Mouse (Mus musculus): ENCODE results near the gene Nars2. TPM values are rescaled to one million over a fixed set of nuclear protein-coding genes. Genes with fewer than 3 reads are reported as not detected.
A peak's percentile ranks its signal among the peaks of the same experiment; 100 is the strongest.

Gene Nars2
- polyA plus RNA-seq, 1 experiment from 2014 or later: 25.7 TPM

- Histone ChIP-seq H3K9ac (ENCODE audit: low read length) (no peak overlapping the region), H3K4me3 (ENCODE audit: low read depth, low read length) (no peak overlapping the region), H3K27me3 (replicated peaks; ENCODE audit: control insufficient read depth, insufficient read depth, low read length) (no peaks in the 10 kb centered on the region), H3K4me1 (ENCODE audit: control insufficient read depth, insufficient read depth, low read length) (no peaks in the 10 kb centered on the region; the same call in 1 of the 2 replicates), H3K27ac (ENCODE audit: low read depth, low read length) (no peak overlapping the region), H3K9me3 (replicated peaks; ENCODE audit: control insufficient read depth, low read length) (no peaks in the 10 kb centered on the region), H3K4me2 (ENCODE audit: low read length) (no peak overlapping the region), H3K36me3 (ENCODE audit: control insufficient read depth, insufficient read depth, low read length) (no peaks in the 10 kb centered on the region)
- 96% methylated on average over 2 of the region's 2 CpGs for WGBS
- no peak for DNase-seq (ENCODE audit: low spot score)
- no peak for ATAC-seq
Measured at GRCm38 (mm10) chr7:96981366-96981765, 30.1 kb downstream of the Nars2 start.

GRCm38 (mm10) chr7:96983660-96984347 is 32.5 kb downstream of the Nars2 start:
- H3K9ac ChIP-seq (ENCODE audit: low read length): no peak overlapping the region
- H3K4me3 ChIP-seq (ENCODE audit: low read depth, low read length): no peak overlapping the region
- no peaks in the 10 kb centered on the region for H3K36me3 ChIP-seq (ENCODE audit: control insufficient read depth, insufficient read depth, low read length)
- peak; percentile 31 for DNase-seq (ENCODE audit: low spot score)
- no peak for ATAC-seq
- H3K4me2 ChIP-seq (ENCODE audit: low read length): no peak overlapping the region
- H3K4me1 ChIP-seq (ENCODE audit: control insufficient read depth, insufficient read depth, low read length): peaks cover 11% of the 10 kb centered on the region
- H3K9me3 ChIP-seq (replicated peaks; ENCODE audit: control insufficient read depth, low read length): no peaks in the 10 kb centered on the region
- no peaks in the 10 kb centered on the region for H3K27me3 ChIP-seq (replicated peaks; ENCODE audit: control insufficient read depth, insufficient read depth, low read length)
- WGBS: 34% methylated on average over 7 of the region's 7 CpGs
- H3K27ac ChIP-seq (ENCODE audit: low read depth, low read length): no peak overlapping the region

- peak; percentile 23 for DNase-seq (ENCODE audit: low spot score)
- no peaks in the 10 kb centered on the region for H3K36me3 ChIP-seq (ENCODE audit: control insufficient read depth, insufficient read depth, low read length)
- WGBS: 59% methylated on average over 8 of the region's 8 CpGs
- peaks cover 11% of the 10 kb centered on the region for H3K4me1 ChIP-seq (ENCODE audit: control insufficient read depth, insufficient read depth, low read length)
- ATAC-seq: no peak
- no peak overlapping the region for H3K9ac ChIP-seq (ENCODE audit: low read length)
- H3K27ac ChIP-seq (ENCODE audit: low read depth, low read length): no peak overlapping the region
- no peaks in the 10 kb centered on the region for H3K9me3 ChIP-seq (replicated peaks; ENCODE audit: control insufficient read depth, low read length)
- H3K4me2 ChIP-seq (ENCODE audit: low read length): no peak overlapping the region
- no peak overlapping the region for H3K4me3 ChIP-seq (ENCODE audit: low read depth, low read length)
- H3K27me3 ChIP-seq (replicated peaks; ENCODE audit: control insufficient read depth, insufficient read depth, low read length): no peaks in the 10 kb centered on the region
Measured at GRCm38 (mm10) chr7:96985798-96986197, 34.5 kb downstream of the Nars2 start.

- peak; percentile 74 for ATAC-seq
- Histone ChIP-seq H3K36me3 (ENCODE audit: control insufficient read depth, insufficient read depth, low read length) (no peaks in the 10 kb centered on the region), H3K4me1 (ENCODE audit: control insufficient read depth, insufficient read depth, low read length) (peaks cover 11% of the 10 kb centered on the region), H3K27me3 (replicated peaks; ENCODE audit: control insufficient read depth, insufficient read depth, low read length) (no peaks in the 10 kb centered on the region), H3K4me3 (ENCODE audit: low read depth, low read length) (no peak overlapping the region), H3K27ac (ENCODE audit: low read depth, low read length) (no peak overlapping the region), H3K9ac (ENCODE audit: low read length) (no peak overlapping the region), H3K4me2 (ENCODE audit: low read length) (no peak overlapping the region), H3K9me3 (replicated peaks; ENCODE audit: control insufficient read depth, low read length) (no peaks in the 10 kb centered on the region)
- 21% methylated on average over 9 of the region's 9 CpGs for WGBS
- peak; percentile 81 for DNase-seq (ENCODE audit: low spot score)
Measured at GRCm38 (mm10) chr7:96986795-96987445, 35.6 kb downstream of the Nars2 start.

GRCm38 (mm10) chr7:96987676-96988075 is 36.4 kb downstream of the Nars2 start:
- ATAC-seq (no peak), DNase-seq (ENCODE audit: low spot score) (no peak)
- 83% methylated on average over 4 of the region's 4 CpGs for WGBS

GRCm38 (mm10) chr7:97012956-97013355 is 61.7 kb downstream of the Nars2 start:
- 65% methylated on average over 3 of the region's 3 CpGs for WGBS
- Histone ChIP-seq H3K27me3 (replicated peaks; ENCODE audit: control insufficient read depth, insufficient read depth, low read length) (no peaks in the 10 kb centered on the region), H3K4me3 (ENCODE audit: low read depth, low read length) (no peak overlapping the region), H3K4me1 (ENCODE audit: control insufficient read depth, insufficient read depth, low read length) (no peaks in the 10 kb centered on the region), H3K27ac (ENCODE audit: low read depth, low read length) (no peak overlapping the region), H3K9ac (ENCODE audit: low read length) (no peak overlapping the region), H3K36me3 (ENCODE audit: control insufficient read depth, insufficient read depth, low read length) (no peaks in the 10 kb centered on the region), H3K4me2 (ENCODE audit: low read length) (no peak overlapping the region), H3K9me3 (replicated peaks; ENCODE audit: control insufficient read depth, low read length) (no peaks in the 10 kb centered on the region)
- DNase-seq (ENCODE audit: low spot score): no peak
- no peak for ATAC-seq

More at GRCm38 (mm10) chr7:96987676-96988075, 36.4 kb downstream of the Nars2 start:
- H3K9ac ChIP-seq (ENCODE audit: low read length): no peak overlapping the region
- H3K36me3 ChIP-seq (ENCODE audit: control insufficient read depth, insufficient read depth, low read length): no peaks in the 10 kb centered on the region
- H3K4me1 ChIP-seq (ENCODE audit: control insufficient read depth, insufficient read depth, low read length): peaks cover 11% of the 10 kb centered on the region
- no peaks in the 10 kb centered on the region for H3K27me3 ChIP-seq (replicated peaks; ENCODE audit: control insufficient read depth, insufficient read depth, low read length)
- no peak overlapping the region for H3K4me2 ChIP-seq (ENCODE audit: low read length)
- no peak overlapping the region for H3K4me3 ChIP-seq (ENCODE audit: low read depth, low read length)
- H3K27ac ChIP-seq (ENCODE audit: low read depth, low read length): no peak overlapping the region
- H3K9me3 ChIP-seq (replicated peaks; ENCODE audit: control insufficient read depth, low read length): no peaks in the 10 kb centered on the region

- Histone ChIP-seq H3K27ac (ENCODE audit: low read depth, low read length) (no peak overlapping the region), H3K9me3 (replicated peaks; ENCODE audit: control insufficient read depth, low read length) (no peaks in the 10 kb centered on the region), H3K9ac (ENCODE audit: low read length) (no peak overlapping the region), H3K4me2 (ENCODE audit: low read length) (no peak overlapping the region), H3K27me3 (replicated peaks; ENCODE audit: control insufficient read depth, insufficient read depth, low read length) (no peaks in the 10 kb centered on the region), H3K36me3 (ENCODE audit: control insufficient read depth, insufficient read depth, low read length) (no peaks in the 10 kb centered on the region), H3K4me3 (ENCODE audit: low read depth, low read length) (no peak overlapping the region), H3K4me1 (ENCODE audit: control insufficient read depth, insufficient read depth, low read length) (no peaks in the 10 kb centered on the region)
- no peak for ATAC-seq
- WGBS: 58% methylated on average over 4 of the region's 4 CpGs
- DNase-seq (ENCODE audit: low spot score): no peak
Measured at GRCm38 (mm10) chr7:97018005-97018404, 66.7 kb downstream of the Nars2 start.

GRCm38 (mm10) chr7:97018418-97018817 is 67.1 kb downstream of the Nars2 start:
- WGBS: 84% methylated on average over 3 of the region's 3 CpGs
- Histone ChIP-seq H3K27me3 (replicated peaks; ENCODE audit: control insufficient read depth, insufficient read depth, low read length) (no peaks in the 10 kb centered on the region), H3K36me3 (ENCODE audit: control insufficient read depth, insufficient read depth, low read length) (no peaks in the 10 kb centered on the region), H3K4me2 (ENCODE audit: low read length) (no peak overlapping the region), H3K27ac (ENCODE audit: low read depth, low read length) (no peak overlapping the region), H3K9ac (ENCODE audit: low read length) (no peak overlapping the region), H3K4me3 (ENCODE audit: low read depth, low read length) (no peak overlapping the region), H3K9me3 (replicated peaks; ENCODE audit: control insufficient read depth, low read length) (no peaks in the 10 kb centered on the region), H3K4me1 (ENCODE audit: control insufficient read depth, insufficient read depth, low read length) (no peaks in the 10 kb centered on the region)
- ATAC-seq (no peak), DNase-seq (ENCODE audit: low spot score) (no peak)

- Histone ChIP-seq H3K4me2 (ENCODE audit: low read length) (no peak overlapping the region), H3K4me3 (ENCODE audit: low read depth, low read length) (no peak overlapping the region), H3K9me3 (replicated peaks; ENCODE audit: control insufficient read depth, low read length) (no peaks in the 10 kb centered on the region), H3K9ac (ENCODE audit: low read length) (no peak overlapping the region), H3K36me3 (ENCODE audit: control insufficient read depth, insufficient read depth, low read length) (no peaks in the 10 kb centered on the region), H3K27me3 (replicated peaks; ENCODE audit: control insufficient read depth, insufficient read depth, low read length) (no peaks in the 10 kb centered on the region), H3K27ac (ENCODE audit: low read depth, low read length) (no peak overlapping the region), H3K4me1 (ENCODE audit: control insufficient read depth, insufficient read depth, low read length) (no peaks in the 10 kb centered on the region)
- ATAC-seq: peak; percentile 42; the same call in 1 of the 2 replicates
- 74% methylated on average over 1 of the region's 1 CpGs for WGBS
- peak; percentile 27 for DNase-seq (ENCODE audit: low spot score)
Measured at GRCm38 (mm10) chr7:97019303-97019702, 68.0 kb downstream of the Nars2 start.
